Mouse (Mus musculus) fibroblast of lung, adult 2 months (primary cell): ENCODE results near the gene Cd93.

Source experiments
- DNase-seq: peaks from one replicate; pipeline ENCODE4 v3.0.0-alpha.2; 2011; ENCODE audit warnings: low read depth

The Cd93 gene

GRCm38 (mm10) chr2:148402227-148402626, 41.1 kb downstream of the Cd93 start:
- no peak for DNase-seq

GRCm38 (mm10) chr2:148398901-148399685, 44.3 kb downstream of the Cd93 start:
- no peak for DNase-seq

DNA sequence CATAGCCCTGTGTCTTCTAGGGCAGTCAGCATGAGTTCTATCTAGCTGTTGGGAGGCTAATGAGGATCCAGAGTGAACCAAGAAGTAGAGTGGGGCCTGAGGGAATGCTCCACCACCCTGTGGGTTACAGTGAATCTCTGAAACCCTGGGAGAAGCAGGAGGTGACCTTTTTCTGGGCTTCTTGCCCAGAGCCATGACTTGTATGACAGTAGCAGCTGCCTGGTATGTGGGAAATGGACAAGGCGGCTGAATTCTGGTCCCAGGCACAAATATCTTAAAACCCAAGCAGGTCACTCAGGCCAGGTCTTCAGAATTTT, 45.6 kb downstream of the Cd93 start:
- no peak for DNase-seq

- DNase-seq = no peak
These were observed 46.2 kb downstream of the Cd93 start for GRCm38 (mm10) chr2:148397015-148397783.

GRCm38 (mm10) chr2:148396209-148396608, 47.2 kb downstream of the Cd93 start:
- DNase-seq = no peak

DNA sequence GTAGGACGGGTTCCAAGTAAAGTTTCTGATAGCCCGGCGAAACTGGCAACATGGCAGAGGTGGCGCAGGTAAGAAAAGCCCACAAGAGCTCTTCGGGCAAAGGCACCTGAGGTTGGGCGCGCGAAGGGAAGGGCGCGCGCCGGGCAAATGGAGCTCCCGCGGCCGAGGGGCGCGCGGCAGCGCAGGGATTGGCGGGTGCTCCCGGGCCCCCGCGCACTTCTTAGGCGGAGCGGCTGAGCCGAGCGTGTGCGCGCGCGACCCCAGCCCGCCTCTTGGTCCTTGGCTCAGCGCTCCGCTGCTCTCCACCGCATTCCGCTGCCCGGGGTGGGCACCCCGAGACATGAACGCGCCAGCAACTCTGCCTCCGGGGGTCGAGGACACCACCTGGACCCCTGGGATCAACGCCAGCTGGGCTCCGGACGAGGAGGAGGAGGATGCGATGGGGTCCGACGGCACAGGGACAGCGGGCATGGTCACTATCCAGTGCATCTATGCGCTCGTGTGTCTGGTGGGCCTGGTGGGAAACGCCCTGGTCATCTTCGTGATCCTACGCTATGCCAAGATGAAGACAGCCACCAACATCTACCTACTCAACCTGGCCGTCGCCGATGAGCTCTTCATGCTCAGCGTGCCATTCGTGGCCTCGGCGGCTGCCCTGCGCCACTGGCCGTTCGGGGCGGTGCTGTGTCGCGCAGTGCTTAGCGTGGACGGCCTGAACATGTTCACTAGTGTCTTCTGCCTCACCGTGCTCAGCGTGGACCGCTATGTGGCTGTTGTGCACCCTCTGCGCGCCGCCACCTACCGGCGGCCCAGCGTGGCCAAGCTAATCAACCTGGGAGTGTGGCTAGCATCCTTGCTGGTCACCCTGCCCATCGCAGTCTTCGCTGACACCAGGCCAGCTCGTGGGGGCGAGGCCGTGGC, 48.0 kb downstream of the Cd93 start, which contains the start of gene Sstr4:
Gene Sstr4, plus strand, starts transcription at position 214 of the 921 bp plus-strand sequence.
- no peak for DNase-seq

GRCm38 (mm10) chr2:148393846-148394245, 49.5 kb downstream of the Cd93 start:
- no peak for DNase-seq

DNA sequence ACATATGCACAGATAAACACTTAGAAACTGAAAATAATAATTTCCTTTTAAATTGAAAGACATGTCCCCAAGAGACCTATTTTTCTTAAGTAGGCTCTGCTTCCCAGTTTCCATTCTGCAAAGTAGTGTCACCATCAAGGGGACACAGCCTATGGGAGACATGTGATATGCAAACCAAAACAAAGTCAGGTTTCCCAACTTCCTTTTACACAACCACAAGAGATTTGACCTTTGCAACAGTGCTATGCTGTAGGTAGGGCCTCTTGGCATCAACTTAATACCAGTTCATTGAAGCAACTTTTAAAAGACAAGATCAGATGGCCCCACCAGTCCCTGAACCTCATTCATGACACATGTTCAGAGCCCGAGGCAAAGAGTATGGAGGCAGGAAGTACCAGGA, 50.2 kb downstream of the Cd93 start:
- DNase-seq = no peak

DNA sequence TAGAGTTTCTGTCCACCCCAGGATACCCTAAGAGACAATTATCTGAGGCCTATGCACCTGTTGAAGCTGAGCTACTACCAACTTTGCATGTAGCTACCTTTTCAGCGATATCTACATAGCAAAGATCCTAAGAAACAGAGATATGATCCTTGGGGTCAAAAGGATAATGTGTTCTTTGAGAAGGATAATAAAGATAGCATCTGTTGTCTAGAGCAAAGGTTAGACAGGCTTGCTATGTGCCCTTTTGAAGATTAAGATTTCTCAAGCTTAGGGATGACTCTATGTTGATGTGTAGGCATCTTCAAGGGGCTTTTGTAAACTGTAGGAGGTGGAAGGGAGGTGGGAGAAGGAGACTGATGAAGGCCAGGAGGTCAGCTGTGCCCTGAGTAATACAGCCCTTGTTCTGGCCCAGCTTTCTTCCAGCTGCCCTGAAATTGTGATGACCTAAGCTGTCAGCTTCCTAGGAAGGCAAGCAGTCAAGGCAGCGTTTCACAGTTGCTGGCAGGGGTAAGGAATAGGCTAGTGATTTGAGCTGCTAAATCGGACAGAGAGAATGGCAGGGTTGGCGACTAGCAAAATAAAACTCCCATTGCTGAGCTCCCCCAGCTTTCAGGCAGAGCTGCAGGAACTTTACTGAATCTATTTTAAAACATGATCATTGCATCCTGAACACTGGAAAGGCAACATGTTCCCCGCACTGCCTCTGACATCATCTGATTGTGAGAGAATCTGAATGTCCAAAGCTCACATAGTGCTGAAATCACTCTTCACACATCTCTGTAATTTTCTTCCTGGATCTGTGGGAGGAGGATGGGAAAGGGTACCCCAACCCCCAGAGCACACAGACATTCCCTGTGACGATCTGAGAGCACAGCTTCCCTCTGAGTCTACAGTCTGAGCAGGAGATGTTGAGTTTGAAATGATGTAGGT, 55.4 kb downstream of the Cd93 start:
- DNase-seq = no peak

GRCm38 (mm10) chr2:148386927-148387326, 56.4 kb downstream of the Cd93 start:
- DNase-seq = no peak
